Mouse (Mus musculus) G1E (cell line): ENCODE data around the gene Pkd1l1. TPM values are rescaled to one million over a fixed set of nuclear protein-coding genes. Genes with fewer than 3 reads are reported as not detected.

Experiments used
- ATAC-seq: 2 replicates; pipeline ENCODE4 v1.8.0; 2016; ENCODE audit warnings: mild to moderate bottlenecking; ENCODE audit not compliant: insufficient number of reproducible peaks, poor library complexity, low FRiP score, severe bottlenecking; ENCODE audit errors: extremely low read depth
- DNase-seq: peaks from one replicate; pipeline ENCODE4 v3.0.0; 2012; ENCODE audit warnings: low spot score
- H3K27me3 ChIP-seq: 2 replicates; pipeline ENCODE4 v1.6.1; 2012; ENCODE audit warnings: mild to moderate bottlenecking, low read length, inconsistent platforms; ENCODE audit not compliant: insufficient read depth
- H3K36me3 ChIP-seq: replicated peaks from 2 replicates; pipeline ENCODE3; 2012; ENCODE audit warnings: mild to moderate bottlenecking, inconsistent platforms
- H3K4me1 ChIP-seq: 2 replicates; pipeline ENCODE4 v1.6.1; 2012; ENCODE audit warnings: low read depth, low read length, inconsistent platforms, mixed read lengths; ENCODE audit not compliant: insufficient read depth
- H3K4me3 ChIP-seq: 2 replicates; pipeline ENCODE4 v1.5.1; 2012; ENCODE audit warnings: low read depth, mild to moderate bottlenecking, inconsistent platforms, low read length, moderate library complexity, mixed read lengths
- H3K9me3 ChIP-seq: replicated peaks from 2 replicates; pipeline ENCODE4 v1.6.1; 2012; ENCODE audit warnings: inconsistent platforms
- CTCF ChIP-seq: IDR thresholded peaks from 2 replicates; pipeline ENCODE4 v1.5.1; 2012; ENCODE audit warnings: low read depth, low read length, inconsistent platforms, mixed read lengths
- GATA1 ChIP-seq: IDR thresholded peaks from 2 replicates; pipeline ENCODE4 v1.6.1; 2012; ENCODE audit warnings: borderline replicate concordance, low read length, inconsistent platforms, mixed read lengths
- GATA2 ChIP-seq: IDR thresholded peaks from 2 replicates; pipeline ENCODE4 v1.6.1; 2012; ENCODE audit warnings: low read depth, low read length, inconsistent platforms, borderline replicate concordance
- POLR2AphosphoS5 ChIP-seq: IDR thresholded peaks from 2 replicates; pipeline ENCODE4 v1.6.1; 2012; ENCODE audit warnings: low read depth, low read length, inconsistent platforms; ENCODE audit not compliant: insufficient replicate concordance
- TAL1 ChIP-seq: conservative IDR thresholded peaks from 2 replicates; pipeline ENCODE4 v1.6.1; 2012; ENCODE audit warnings: low read depth, low read length, inconsistent platforms, mixed read lengths
- polyA plus RNA-seq: library from polyadenylated mRNA; stranded (reverse); fragments of >175 nt; gene quantifications from 2 replicates; pipeline ENCODE4 v1.2.3, GENCODE M21; 2012
- total RNA-seq, 2 experiments: library from RNA; stranded (forward) in 1 of 2; stranded (reverse) in 1 of 2; fragments of 200-1000 nt in 1 of 2; fragments of >200 nt in 1 of 2; fragmentation: Nextera tagmentation in 1 of 2; gene quantifications; 2 replicates each; pipeline ENCODE4 v1.2.3; 2014 to 2017

Gene Pkd1l1
- total and polyA plus RNA-seq, 3 experiments = 0.16 TPM; not detected in 2

GRCm38 (mm10) chr11:8825413-8825812, 147.7 kb downstream of the Pkd1l1 start:
- H3K4me3 ChIP-seq = no peak overlapping the region
- ATAC-seq = no peak
- no peaks in the 10 kb centered on the region for H3K4me1 ChIP-seq
- no peak for DNase-seq
- peaks cover 2% of the 10 kb centered on the region; the same call in 1 of the 2 replicates for H3K27me3 ChIP-seq
- no peak for TF ChIP-seq POLR2AphosphoS5
- no peak for TF ChIP-seq CTCF
- H3K36me3 ChIP-seq = no peaks in the 10 kb centered on the region
- H3K9me3 ChIP-seq = no peaks in the 10 kb centered on the region

GRCm38 (mm10) chr11:8821403-8821802, 151.7 kb downstream of the Pkd1l1 start:
- no peak overlapping the region for H3K4me3 ChIP-seq
- ATAC-seq (no peak), DNase-seq (no peak)
- H3K27me3 ChIP-seq = peaks cover 2% of the 10 kb centered on the region; the same call in 1 of the 2 replicates
- TF ChIP-seq GATA1 = no peak
- TF ChIP-seq GATA2 = no peak
- no peak for TF ChIP-seq TAL1
- TF ChIP-seq POLR2AphosphoS5 = no peak
- no peak for TF ChIP-seq CTCF
- H3K4me1 ChIP-seq = no peaks in the 10 kb centered on the region
- H3K36me3 ChIP-seq = no peaks in the 10 kb centered on the region
- no peaks in the 10 kb centered on the region for H3K9me3 ChIP-seq

- H3K4me3 ChIP-seq = no peak overlapping the region
- no peak for ATAC-seq
Observed at GRCm38 (mm10) chr11:8817376-8817775, 155.7 kb downstream of the Pkd1l1 start.

GRCm38 (mm10) chr11:8814097-8814790, 158.8 kb downstream of the Pkd1l1 start:
- TF ChIP-seq POLR2AphosphoS5 (no peak), GATA2 (no peak), TAL1 (no peak), GATA1 (no peak), CTCF (no peak)
- ATAC-seq = no peak
- H3K4me1 ChIP-seq = no peaks in the 10 kb centered on the region
- no peak overlapping the region for H3K4me3 ChIP-seq
- no peak for DNase-seq
- H3K9me3 ChIP-seq = no peaks in the 10 kb centered on the region
- no peaks in the 10 kb centered on the region for H3K27me3 ChIP-seq
- H3K36me3 ChIP-seq = no peaks in the 10 kb centered on the region

More at GRCm38 (mm10) chr11:8817376-8817775, 155.7 kb downstream of the Pkd1l1 start:
- TF ChIP-seq GATA1 (no peak), CTCF (no peak), GATA2 (no peak), POLR2AphosphoS5 (no peak), TAL1 (no peak)
- Histone ChIP-seq H3K27me3 (no peaks in the 10 kb centered on the region), H3K36me3 (no peaks in the 10 kb centered on the region), H3K4me1 (no peaks in the 10 kb centered on the region), H3K9me3 (no peaks in the 10 kb centered on the region)
- no peak for DNase-seq

- Histone ChIP-seq H3K9me3 (no peaks in the 10 kb centered on the region), H3K36me3 (no peaks in the 10 kb centered on the region), H3K27me3 (no peaks in the 10 kb centered on the region), H3K4me3 (no peak overlapping the region), H3K4me1 (no peaks in the 10 kb centered on the region)
- no peak for DNase-seq
- ATAC-seq = no peak
- TF ChIP-seq GATA1 (no peak), TAL1 (no peak), GATA2 (no peak), CTCF (no peak), POLR2AphosphoS5 (no peak)
Observed at GRCm38 (mm10) chr11:8811506-8812100, 161.5 kb downstream of the Pkd1l1 start.

GRCm38 (mm10) chr11:8809644-8810043, 163.4 kb downstream of the Pkd1l1 start:
- Histone ChIP-seq H3K4me3 (no peak overlapping the region), H3K27me3 (no peaks in the 10 kb centered on the region; the same call in 1 of the 2 replicates), H3K36me3 (no peaks in the 10 kb centered on the region), H3K4me1 (no peaks in the 10 kb centered on the region), H3K9me3 (no peaks in the 10 kb centered on the region)
- DNase-seq (no peak), ATAC-seq (no peak)
- TF ChIP-seq POLR2AphosphoS5 (no peak), GATA2 (no peak), CTCF (no peak), TAL1 (no peak), GATA1 (no peak)
